Mouse (Mus musculus) myocyte (in vitro differentiated cells): ENCODE measurements around the gene Mdm2.

Experiments
- E2F4 ChIP-seq: IDR thresholded peaks from one replicate; pipeline ENCODE4 v1.6.1; 2011; ENCODE audit warnings: mild to moderate bottlenecking, control low read depth, moderate library complexity; ENCODE audit not compliant: insufficient read depth
- MAX ChIP-seq: IDR thresholded peaks from one replicate; pipeline ENCODE4 v1.6.1; 2011; ENCODE audit warnings: low read depth, mild to moderate bottlenecking, control low read depth
- MYOD1 ChIP-seq, 3 experiments: IDR thresholded peaks; one replicate each; pipeline ENCODE4 v1.6.1; 2011; ENCODE audit warnings: control low read depth in 2 of 3, low read depth in 2 of 3, mild to moderate bottlenecking in 2 of 3, moderate library complexity in 1 of 3; ENCODE audit not compliant: insufficient read length in 2 of 3, control insufficient read depth in 1 of 3
- MYOG ChIP-seq, 3 experiments: IDR thresholded peaks; one replicate each; pipeline ENCODE4 v1.6.1; 2011; ENCODE audit warnings: control low read depth in 2 of 3, low read depth in 2 of 3, mild to moderate bottlenecking in 2 of 3; ENCODE audit not compliant: insufficient read length in 2 of 3, control insufficient read depth in 1 of 3, insufficient read depth in 1 of 3
- POLR2A ChIP-seq: IDR thresholded peaks from one replicate; pipeline ENCODE4 v1.6.1; 2011; ENCODE audit warnings: low read depth, mild to moderate bottlenecking, control low read depth, moderate library complexity; ENCODE audit not compliant: insufficient read length
- POLR2AphosphoS2 ChIP-seq: IDR thresholded peaks from one replicate; pipeline ENCODE4 v1.6.1; 2011; ENCODE audit warnings: low read depth, control low read depth; ENCODE audit not compliant: insufficient read length
- TCF12 ChIP-seq: IDR thresholded peaks from one replicate; pipeline ENCODE4 v1.6.1; 2011; ENCODE audit warnings: mild to moderate bottlenecking, control low read depth; ENCODE audit not compliant: poor library complexity, insufficient read depth, severe bottlenecking
- USF1 ChIP-seq: IDR thresholded peaks from one replicate; pipeline ENCODE4 v1.6.1; 2011; ENCODE audit warnings: low read depth, mild to moderate bottlenecking, control low read depth, moderate library complexity

- TF ChIP-seq USF1 (no peak), TCF12 (no peak), POLR2A (no peak), E2F4 (no peak), MYOD1 (IDR thresholded peaks at IDR 0.05; ENCODE audit: control insufficient read depth in 1 of 3, insufficient read length in 2 of 3, low read depth in 2 of 3) (no peak), POLR2AphosphoS2 (no peak), MAX (no peak), MYOG (IDR thresholded peaks at IDR 0.05; ENCODE audit: control insufficient read depth in 1 of 3, insufficient read depth in 1 of 3, insufficient read length in 2 of 3, low read depth in 2 of 3) (no peak)
These were observed 65.7 kb downstream of the Mdm2 start for GRCm38 (mm10) chr10:117644828-117645227.
